Mouse (Mus musculus) heart, adult 2 months (tissue): ENCODE measurements around the gene Gba.

Experiments used
- EP300 ChIP-seq: fragments of 200-500 bp; IDR thresholded peaks from 2 replicates; pipeline ENCODE4 v1.6.1; 2011; ENCODE audit warnings: low read depth, low read length, control low read depth; ENCODE audit not compliant: insufficient read depth
- POLR2A ChIP-seq: fragments of 200-500 bp; IDR thresholded peaks from 2 replicates; pipeline ENCODE4 v1.6.1; 2011; ENCODE audit warnings: mild to moderate bottlenecking, low read depth, low read length, control low read depth; ENCODE audit not compliant: insufficient read depth

DNA sequence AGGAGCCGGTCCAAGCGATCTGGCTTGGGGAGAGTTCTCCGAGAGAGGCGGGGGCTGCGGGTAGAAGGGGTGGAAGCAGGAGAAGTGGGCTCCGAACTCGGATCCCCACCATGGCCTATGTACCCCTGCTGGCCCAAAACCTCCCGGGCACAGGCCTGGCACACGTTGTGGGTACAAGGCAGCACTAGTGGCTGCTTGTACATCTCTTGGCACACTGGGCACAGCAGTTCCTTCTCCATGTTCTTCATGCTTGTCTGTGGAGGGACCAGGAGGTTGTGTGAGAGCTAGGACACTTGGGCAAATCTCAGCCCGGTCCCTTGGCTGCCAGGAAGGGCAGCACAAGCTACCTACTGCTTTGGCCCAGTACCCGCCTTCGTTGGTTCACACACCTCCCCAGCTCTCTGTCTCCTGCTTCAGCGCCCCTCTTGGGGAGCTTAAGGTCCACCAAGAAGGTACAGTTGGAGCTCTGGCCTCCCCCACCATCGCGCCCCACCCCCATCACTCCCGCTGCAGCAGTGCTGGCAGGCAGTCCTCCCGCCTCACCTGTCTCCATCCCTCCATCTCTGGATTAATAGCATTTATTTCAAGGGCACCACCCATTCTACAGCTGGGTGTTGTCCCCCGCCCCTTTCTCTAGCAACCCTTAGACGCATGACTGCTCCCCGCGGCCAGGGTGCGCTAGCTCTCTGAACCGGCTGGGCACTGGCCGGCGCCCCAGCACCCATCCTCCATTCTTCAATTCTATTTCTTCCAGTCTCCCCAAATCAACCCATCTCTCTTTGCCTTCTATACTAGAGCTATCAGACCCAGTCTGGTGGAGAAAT lies 41.6 kb downstream of the Gba start:
- TF ChIP-seq POLR2A, result no peak
- no peak for TF ChIP-seq EP300
